Comparison of ENCODE assay signal across 9 mouse cellular contexts in genomic region chr15:80260677-80261076, GRCm38 (mm10). TPM values are rescaled to one million over a fixed set of nuclear protein-coding genes. Genes with fewer than 3 reads are reported as not detected.
A peak's percentile ranks its signal among the peaks of the same experiment; 100 is the strongest.
DNase-seq lines count a peak whose midpoint lies in the region; ATAC-seq and TF ChIP-seq lines count a peak whose summit lies in the region.
"Had no signal": no experiment of that assay in that cellular context is flagged by ENCODE, and none has a peak within 500 bp of the region (broad histone marks: within the 10 kb centered on the region; RNA-seq: fewer than 3 reads in every experiment).

No protein-coding gene starts in this region.

- no peak overlapping the region for H3ac ChIP-seq in myocyte (ENCODE audit: control insufficient read depth, insufficient read length)

- no peak for ATAC-seq in hindbrain, embryonic 16.5 days
- ATAC-seq in forebrain, postnatal 0 days = 0 out of 2 replicates have a peak, but pooled peaks have one; percentile 19
- ATAC-seq in hindbrain, postnatal 0 days = no peak

- H3K4me1 ChIP-seq in hindbrain, embryonic 10.5 days (replicated peaks) = peaks cover 64% of the 10 kb centered on the region
- H3K4me1 ChIP-seq in hindbrain, embryonic 16.5 days (ENCODE audit: control insufficient read depth, insufficient read depth, low read depth, low read length) = peaks cover 31% of the 10 kb centered on the region
- peaks cover 24% of the 10 kb centered on the region for H3K4me1 ChIP-seq in forebrain, postnatal 0 days (ENCODE audit: insufficient read depth)
- peaks cover 20% of the 10 kb centered on the region for H3K4me1 ChIP-seq in hindbrain, postnatal 0 days (ENCODE audit: insufficient read depth, low read length)
- H3K4me1 ChIP-seq in limb, embryonic 10.5 days = peaks cover 46% of the 10 kb centered on the region

- no peak overlapping the region for H3K9ac ChIP-seq in hindbrain, embryonic 16.5 days (ENCODE audit: low read depth, low read length)
- H3K9ac ChIP-seq in forebrain, postnatal 0 days = no peak overlapping the region
- H3K9ac ChIP-seq in hindbrain, postnatal 0 days (replicated peaks; ENCODE audit: low read length) = no peak overlapping the region

- 15% methylated on average over 3 of the region's 3 CpGs for WGBS in hindbrain, embryonic 10.5 days
- 23% methylated on average over 3 of the region's 3 CpGs for WGBS in hindbrain, embryonic 16.5 days
- WGBS in forebrain, postnatal 0 days = 12% methylated on average over 3 of the region's 3 CpGs
- 13% methylated on average over 3 of the region's 3 CpGs for WGBS in hindbrain, postnatal 0 days
- 17% methylated on average over 3 of the region's 3 CpGs for WGBS in limb, embryonic 10.5 days

- peak; percentile 37 for TF ChIP-seq POLR2A in myocyte (IDR thresholded peaks at IDR 0.05; ENCODE audit: insufficient read length, low read depth)

- peaks cover 41% of the 10 kb centered on the region for H3K79me2 ChIP-seq in myocyte (ENCODE audit: control insufficient read depth, insufficient read depth)

- DNase-seq in hindbrain, embryonic 10.5 days (ENCODE audit: low spot score) = peak; percentile 87
- peak; percentile 79 for DNase-seq in c-Kit-positive CD71-positive TER-119-negative erythroid progenitor cells, embryonic 14.5 days (ENCODE audit: low read depth)
- peak; percentile 86 for DNase-seq in forebrain, postnatal 0 days
- peak; percentile 90 for DNase-seq in hindbrain, postnatal 0 days (ENCODE audit: low spot score)
- peak; percentile 91 for DNase-seq in limb, embryonic 10.5 days (ENCODE audit: low spot score)
- DNase-seq in spleen, postnatal 4 days (ENCODE audit: low spot score in 2 of 2) = peak; percentile 85 to 96

- no peaks in the 10 kb centered on the region for H3K9me3 ChIP-seq in hindbrain, embryonic 10.5 days
- no peaks in the 10 kb centered on the region for H3K9me3 ChIP-seq in hindbrain, embryonic 16.5 days (ENCODE audit: control insufficient read depth, low read length)
- H3K9me3 ChIP-seq in forebrain, postnatal 0 days (ENCODE audit: low read length) = no peaks in the 10 kb centered on the region
- no peaks in the 10 kb centered on the region for H3K9me3 ChIP-seq in hindbrain, postnatal 0 days (ENCODE audit: low read length)
- H3K9me3 ChIP-seq in limb, embryonic 10.5 days (replicated peaks) = no peaks in the 10 kb centered on the region
- H3K9me3 ChIP-seq: megakaryocyte, embryonic 14.5 days had no signal

- no peak overlapping the region for H3K4me2 ChIP-seq in hindbrain, embryonic 16.5 days (ENCODE audit: low read length)
- H3K4me2 ChIP-seq in forebrain, postnatal 0 days (ENCODE audit: low read depth) = no peak overlapping the region
- no peak overlapping the region for H3K4me2 ChIP-seq in hindbrain, postnatal 0 days (ENCODE audit: low read depth, low read length)
- no peak overlapping the region for H3K4me2 ChIP-seq in myocyte (ENCODE audit: low read depth)

- no peaks in the 10 kb centered on the region for H3K27me3 ChIP-seq in hindbrain, embryonic 10.5 days (ENCODE audit: insufficient read depth, poor library complexity, severe bottlenecking)
- H3K27me3 ChIP-seq in hindbrain, embryonic 16.5 days (replicated peaks; ENCODE audit: control insufficient read depth, insufficient read depth, low read length) = no peaks in the 10 kb centered on the region
- H3K27me3 ChIP-seq in forebrain, postnatal 0 days (ENCODE audit: insufficient read depth, low read length) = no peaks in the 10 kb centered on the region
- no peaks in the 10 kb centered on the region for H3K27me3 ChIP-seq in hindbrain, postnatal 0 days (ENCODE audit: insufficient read depth, low read length)
- no peaks in the 10 kb centered on the region for H3K27me3 ChIP-seq in limb, embryonic 10.5 days (ENCODE audit: low read depth, poor library complexity, severe bottlenecking)
- no peaks in the 10 kb centered on the region for H3K27me3 ChIP-seq in myocyte (ENCODE audit: control insufficient read depth, insufficient read depth, insufficient read length)
- H3K27me3 ChIP-seq: megakaryocyte, embryonic 14.5 days had no signal

- peak; percentile 96 for TF ChIP-seq CTCF in forebrain, postnatal 0 days (IDR thresholded peaks at IDR 0.05; ENCODE audit: low read depth)
- peak; percentile 97 for TF ChIP-seq CTCF in hindbrain, postnatal 0 days (IDR thresholded peaks at IDR 0.05; ENCODE audit: low read depth)

- no peak overlapping the region for H3K4me3 ChIP-seq in hindbrain, embryonic 10.5 days
- H3K4me3 ChIP-seq in hindbrain, embryonic 16.5 days (ENCODE audit: low read length) = no peak overlapping the region
- no peak overlapping the region for H3K4me3 ChIP-seq in forebrain, postnatal 0 days (ENCODE audit: low read depth, low read length)
- H3K4me3 ChIP-seq in hindbrain, postnatal 0 days (ENCODE audit: low read length) = no peak overlapping the region
- H3K4me3 ChIP-seq in limb, embryonic 10.5 days = no peak overlapping the region
- H3K4me3 ChIP-seq in myocyte = no peak overlapping the region
- H3K4me3 ChIP-seq: megakaryocyte, embryonic 14.5 days had no signal

- H3K27ac ChIP-seq in hindbrain, embryonic 10.5 days = no peak overlapping the region
- H3K27ac ChIP-seq in hindbrain, embryonic 16.5 days (ENCODE audit: low read depth, low read length) = no peak overlapping the region
- no peak overlapping the region for H3K27ac ChIP-seq in forebrain, postnatal 0 days (ENCODE audit: low read depth, low read length)
- no peak overlapping the region for H3K27ac ChIP-seq in hindbrain, postnatal 0 days
- no peak overlapping the region for H3K27ac ChIP-seq in limb, embryonic 10.5 days

- H3K36me3 ChIP-seq in hindbrain, embryonic 10.5 days = peaks cover 61% of the 10 kb centered on the region
- peaks cover 23% of the 10 kb centered on the region for H3K36me3 ChIP-seq in hindbrain, embryonic 16.5 days (ENCODE audit: control insufficient read depth, insufficient read depth, low read length)
- H3K36me3 ChIP-seq in forebrain, postnatal 0 days (ENCODE audit: insufficient read depth) = peaks cover 47% of the 10 kb centered on the region
- peaks cover 33% of the 10 kb centered on the region for H3K36me3 ChIP-seq in hindbrain, postnatal 0 days (ENCODE audit: insufficient read depth, low read length)
- H3K36me3 ChIP-seq in limb, embryonic 10.5 days = peaks cover 64% of the 10 kb centered on the region
- H3K36me3 ChIP-seq in myocyte (ENCODE audit: control insufficient read depth, insufficient read depth) = peaks cover 32% of the 10 kb centered on the region

RNA-seq across cellular contexts. Expression of gene Rps19bp1, which starts 3.4 kb away (rescaled TPM):
- 67.4 TPM in 2 replicates for polyA plus RNA-seq in hindbrain, embryonic 10.5 days (2016; fragmentation: Nextera tagmentation; extraction: Ambion mirVana)
- 70.6 and 70.7 TPM in 2 replicates for polyA plus RNA-seq in hindbrain, embryonic 16.5 days (2015; fragmentation: Nextera tagmentation; extraction: Ambion mirVana)
- total RNA-seq in forebrain, postnatal 0 days (2014; rRNA removed) = 38.7 and 56.6 TPM in 2 replicates
- polyA plus RNA-seq in forebrain, postnatal 0 days (2015; fragmentation: Nextera tagmentation; extraction: Ambion mirVana) = 84.7 and 98.9 TPM in 2 replicates
- total RNA-seq in hindbrain, postnatal 0 days (2014; rRNA removed) = 29.0 and 51.6 TPM in 2 replicates
- 78.4 and 81.3 TPM in 2 replicates for polyA plus RNA-seq in hindbrain, postnatal 0 days (2015; fragmentation: Nextera tagmentation; extraction: Ambion mirVana)
- polyA plus RNA-seq in limb, embryonic 10.5 days (2016; fragmentation: Nextera tagmentation; extraction: Ambion mirVana) = 70.0 and 75.5 TPM in 2 replicates
- 144 TPM for polyA plus RNA-seq in myocyte (2012; fragmentation: generic; extraction: Trizol)

RNA-seq across cellular contexts. Expression of gene Atf4, which starts 5.7 kb away (rescaled TPM):
- polyA plus RNA-seq in hindbrain, embryonic 10.5 days (2016; fragmentation: Nextera tagmentation; extraction: Ambion mirVana) = 111 TPM in 2 replicates
- 116 and 117 TPM in 2 replicates for polyA plus RNA-seq in hindbrain, embryonic 16.5 days (2015; fragmentation: Nextera tagmentation; extraction: Ambion mirVana)
- 163 and 164 TPM in 2 replicates for total RNA-seq in forebrain, postnatal 0 days (2014; rRNA removed)
- 103 and 109 TPM in 2 replicates for polyA plus RNA-seq in forebrain, postnatal 0 days (2015; fragmentation: Nextera tagmentation; extraction: Ambion mirVana)
- total RNA-seq in hindbrain, postnatal 0 days (2014; rRNA removed) = 140 and 157 TPM in 2 replicates
- 104 and 109 TPM in 2 replicates for polyA plus RNA-seq in hindbrain, postnatal 0 days (2015; fragmentation: Nextera tagmentation; extraction: Ambion mirVana)
- polyA plus RNA-seq in limb, embryonic 10.5 days (2016; fragmentation: Nextera tagmentation; extraction: Ambion mirVana) = 113 TPM in 2 replicates
- polyA plus RNA-seq in myocyte (2012; fragmentation: generic; extraction: Trizol) = 1,038 TPM

RNA-seq across cellular contexts. Expression of gene AC140267.1, which starts 25.0 kb away (rescaled TPM):
- polyA plus RNA-seq in hindbrain, embryonic 10.5 days (2016; fragmentation: Nextera tagmentation; extraction: Ambion mirVana) = not detected in 2 replicates
- polyA plus RNA-seq in hindbrain, embryonic 16.5 days (2015; fragmentation: Nextera tagmentation; extraction: Ambion mirVana) = 4.9 TPM in 1 of 2 replicates, not detected in the other
- total RNA-seq in forebrain, postnatal 0 days (2014; rRNA removed) = not detected in 2 replicates
- not detected in 2 replicates for polyA plus RNA-seq in forebrain, postnatal 0 days (2015; fragmentation: Nextera tagmentation; extraction: Ambion mirVana)
- not detected in 2 replicates for total RNA-seq in hindbrain, postnatal 0 days (2014; rRNA removed)
- not detected in 2 replicates for polyA plus RNA-seq in hindbrain, postnatal 0 days (2015; fragmentation: Nextera tagmentation; extraction: Ambion mirVana)
- polyA plus RNA-seq in limb, embryonic 10.5 days (2016; fragmentation: Nextera tagmentation; extraction: Ambion mirVana) = not detected in 2 replicates
- not detected for polyA plus RNA-seq in myocyte (2012; fragmentation: generic; extraction: Trizol)

RNA-seq across cellular contexts. Expression of gene Cacna1i, which starts 26.4 kb away (rescaled TPM):
- polyA plus RNA-seq in hindbrain, embryonic 10.5 days (2016; fragmentation: Nextera tagmentation; extraction: Ambion mirVana) = 0.01 and 0.04 TPM in 2 replicates
- 0.74 and 0.84 TPM in 2 replicates for polyA plus RNA-seq in hindbrain, embryonic 16.5 days (2015; fragmentation: Nextera tagmentation; extraction: Ambion mirVana)
- 11.1 and 12.5 TPM in 2 replicates for total RNA-seq in forebrain, postnatal 0 days (2014; rRNA removed)
- polyA plus RNA-seq in forebrain, postnatal 0 days (2015; fragmentation: Nextera tagmentation; extraction: Ambion mirVana) = 0.34 and 0.58 TPM in 2 replicates
- total RNA-seq in hindbrain, postnatal 0 days (2014; rRNA removed) = 10.8 and 14.0 TPM in 2 replicates
- 0.47 and 0.50 TPM in 2 replicates for polyA plus RNA-seq in hindbrain, postnatal 0 days (2015; fragmentation: Nextera tagmentation; extraction: Ambion mirVana)
- polyA plus RNA-seq in limb, embryonic 10.5 days (2016; fragmentation: Nextera tagmentation; extraction: Ambion mirVana) = 0.06 and 0.08 TPM in 2 replicates
- polyA plus RNA-seq in myocyte (2012; fragmentation: generic; extraction: Trizol) = 0.04 TPM

RNA-seq across cellular contexts. Expression of gene Mief1, which starts 26.9 kb away (rescaled TPM):
- 38.6 and 39.3 TPM in 2 replicates for polyA plus RNA-seq in hindbrain, embryonic 10.5 days (2016; fragmentation: Nextera tagmentation; extraction: Ambion mirVana)
- 29.0 and 38.1 TPM in 2 replicates for polyA plus RNA-seq in hindbrain, embryonic 16.5 days (2015; fragmentation: Nextera tagmentation; extraction: Ambion mirVana)
- 28.1 and 37.0 TPM in 2 replicates for total RNA-seq in forebrain, postnatal 0 days (2014; rRNA removed)
- polyA plus RNA-seq in forebrain, postnatal 0 days (2015; fragmentation: Nextera tagmentation; extraction: Ambion mirVana) = 13.5 and 20.0 TPM in 2 replicates
- 46.3 and 51.1 TPM in 2 replicates for total RNA-seq in hindbrain, postnatal 0 days (2014; rRNA removed)
- polyA plus RNA-seq in hindbrain, postnatal 0 days (2015; fragmentation: Nextera tagmentation; extraction: Ambion mirVana) = 20.3 and 22.0 TPM in 2 replicates
- 42.4 and 43.7 TPM in 2 replicates for polyA plus RNA-seq in limb, embryonic 10.5 days (2016; fragmentation: Nextera tagmentation; extraction: Ambion mirVana)
- 24.3 TPM for polyA plus RNA-seq in myocyte (2012; fragmentation: generic; extraction: Trizol)
